Mouse (Mus musculus) cerebellum, adult 2 months (tissue): ENCODE data around the gene Adamtsl4. TPM values are rescaled to one million over a fixed set of nuclear protein-coding genes. Genes with fewer than 3 reads are reported as not detected.

Experiments used
- DNase-seq, 2 experiments: peaks; one replicate each; pipeline ENCODE4 v3.0.0; 2021
- H3K27ac ChIP-seq: fragments of 200-500 bp; 2 replicates; pipeline ENCODE4 v1.5.1; 2012; ENCODE audit warnings: low read length, control low read depth, inconsistent platforms; ENCODE audit not compliant: insufficient read depth
- H3K27me3 ChIP-seq: fragments of 200-500 bp; 2 replicates; pipeline ENCODE4 v1.6.1; 2012; ENCODE audit warnings: inconsistent platforms, mild to moderate bottlenecking, low read length, moderate library complexity; ENCODE audit not compliant: control insufficient read depth, insufficient read depth
- H3K4me1 ChIP-seq: fragments of 200-500 bp; 2 replicates; pipeline ENCODE4 v1.6.1; 2011; ENCODE audit warnings: low read length; ENCODE audit not compliant: control insufficient read depth, insufficient read depth
- H3K4me3 ChIP-seq: fragments of 200-500 bp; replicated peaks from 2 replicates; pipeline ENCODE3; 2011; ENCODE audit warnings: mild to moderate bottlenecking, low read depth, low read length, control low read depth; ENCODE audit not compliant: insufficient read depth
- CTCF ChIP-seq: fragments of 200-500 bp; IDR thresholded peaks from 2 replicates; pipeline ENCODE4 v1.5.1; 2011; ENCODE audit warnings: low read depth, mild to moderate bottlenecking, control low read depth, low read length, moderate library complexity, borderline replicate concordance; ENCODE audit not compliant: insufficient read depth
- POLR2A ChIP-seq: fragments of 200-500 bp; IDR thresholded peaks from 2 replicates; pipeline ENCODE4 v1.6.1; 2011; ENCODE audit warnings: low read length, control low read depth, borderline replicate concordance; ENCODE audit not compliant: insufficient read depth
- WGBS: fragments of 180-500 bp; shearing (Covaris S2); methylation state at CpG from one replicate; pipeline ENCODE4 v1.1.7; 2018; 5-methylcytosine and 5-hydroxymethylcytosine counted together
- polyA plus RNA-seq: library from polyadenylated mRNA; depleted of rRNA; stranded (reverse); fragments of >200 nt; gene quantifications from 2 replicates; pipeline ENCODE4 v1.2.3, GENCODE M21; 2012

The Adamtsl4 gene
- polyA plus RNA-seq, 1 experiment: 15.9 TPM

GRCm38 (mm10) chr3:95689171-95689915 lies 1.6 kb upstream of the Adamtsl4 start:
- DNase-seq: no peak
- no peak for TF ChIP-seq CTCF
- TF ChIP-seq POLR2A: no peak
- WGBS: 59% methylated on average over 11 of the region's 11 CpGs

GRCm38 (mm10) chr3:95687168-95687523 lies 571 bp downstream of the Adamtsl4 start:
- H3K27ac ChIP-seq: no peak overlapping the region
- WGBS: 8% methylated on average over 4 of the region's 4 CpGs
- TF ChIP-seq POLR2A: no peak
- no peak for TF ChIP-seq CTCF
- peak overlapping the region; percentile 76 for H3K4me3 ChIP-seq
- H3K4me1 ChIP-seq: peaks cover 6% of the 10 kb centered on the region; the same call in 1 of the 2 replicates
- H3K27me3 ChIP-seq: no peaks in the 10 kb centered on the region
- DNase-seq: no peak

More at GRCm38 (mm10) chr3:95689171-95689915, 1.6 kb upstream of the Adamtsl4 start:
- no peak overlapping the region for H3K27ac ChIP-seq
- no peaks in the 10 kb centered on the region for H3K27me3 ChIP-seq
- no peak overlapping the region for H3K4me3 ChIP-seq
- H3K4me1 ChIP-seq: peaks cover 6% of the 10 kb centered on the region; the same call in 1 of the 2 replicates

GRCm38 (mm10) chr3:95686492-95687167 lies 1.1 kb downstream of the Adamtsl4 start:
- H3K27me3 ChIP-seq: no peaks in the 10 kb centered on the region
- TF ChIP-seq POLR2A (no peak), CTCF (no peak)
- no peak overlapping the region for H3K4me3 ChIP-seq
- H3K27ac ChIP-seq: no peak overlapping the region
- no peak for DNase-seq
- peaks cover 6% of the 10 kb centered on the region; the same call in 1 of the 2 replicates for H3K4me1 ChIP-seq
- 43% methylated on average over 10 of the region's 10 CpGs for WGBS

DNA sequence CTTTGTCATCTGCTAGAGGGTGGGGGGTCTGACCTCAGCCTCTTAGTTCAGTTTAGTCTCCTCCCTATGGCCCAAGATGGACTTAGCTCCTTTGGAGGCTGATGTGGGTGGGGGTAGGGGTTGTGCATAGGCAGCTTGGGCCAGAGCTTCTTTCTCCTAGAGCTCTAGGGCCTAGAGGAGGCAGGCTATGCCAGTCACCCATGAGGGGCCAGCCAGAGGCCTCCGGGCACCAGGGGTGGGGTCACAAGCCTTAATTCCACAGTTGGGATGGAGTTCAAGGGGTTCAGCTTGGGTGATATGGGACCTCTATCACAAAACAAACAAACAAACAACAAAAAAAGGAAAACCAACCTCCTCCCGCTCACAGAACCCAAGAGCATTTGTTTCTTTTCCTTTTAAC lies 2.0 kb downstream of the Adamtsl4 start:
- no peak for DNase-seq
- WGBS: 91% methylated on average over 2 of the region's 2 CpGs

DNA sequence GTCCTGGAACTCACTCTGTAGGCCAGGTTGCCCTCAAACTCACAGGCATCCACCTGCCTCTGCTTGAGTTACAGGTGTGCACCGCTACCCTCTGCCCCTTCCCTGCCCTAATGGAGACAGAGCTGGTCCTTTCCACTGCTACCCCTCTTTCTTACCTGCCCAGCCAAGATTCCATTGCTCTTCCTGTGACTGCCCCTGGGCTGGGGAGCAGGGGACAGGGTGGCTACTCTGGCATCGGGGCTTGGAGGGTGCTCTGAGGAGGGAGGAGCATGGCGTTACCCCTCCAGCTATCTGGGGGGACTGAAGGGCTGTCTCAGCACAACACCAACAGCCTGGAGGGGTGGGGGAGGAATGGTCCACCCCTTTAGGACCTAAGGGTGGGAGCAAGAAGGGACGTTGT lies 2.4 kb downstream of the Adamtsl4 start:
- Histone ChIP-seq H3K27me3 (no peaks in the 10 kb centered on the region), H3K4me3 (no peak overlapping the region), H3K4me1 (peaks cover 6% of the 10 kb centered on the region; the same call in 1 of the 2 replicates), H3K27ac (no peak overlapping the region)
- TF ChIP-seq CTCF: no peak
- no peak for TF ChIP-seq POLR2A
- WGBS: 83% methylated on average over 4 of the region's 4 CpGs
- no peak for DNase-seq

More for the DNA sequence above, 2.0 kb downstream of the Adamtsl4 start:
- H3K4me3 ChIP-seq: no peak overlapping the region
- TF ChIP-seq POLR2A: no peak
- no peak for TF ChIP-seq CTCF
- H3K4me1 ChIP-seq: peaks cover 6% of the 10 kb centered on the region; the same call in 1 of the 2 replicates
- H3K27me3 ChIP-seq: no peaks in the 10 kb centered on the region
- H3K27ac ChIP-seq: no peak overlapping the region

- no peak for DNase-seq
- Histone ChIP-seq H3K4me3 (no peak overlapping the region), H3K27me3 (no peaks in the 10 kb centered on the region), H3K4me1 (peaks cover 6% of the 10 kb centered on the region; the same call in 1 of the 2 replicates), H3K27ac (no peak overlapping the region)
- WGBS: 61% methylated on average over 8 of the region's 8 CpGs
- TF ChIP-seq CTCF (no peak), POLR2A (no peak)
These were observed 2.9 kb downstream of the Adamtsl4 start for GRCm38 (mm10) chr3:95684846-95685245.

GRCm38 (mm10) chr3:95682878-95683277 lies 4.8 kb downstream of the Adamtsl4 start:
- peaks cover 6% of the 10 kb centered on the region; the same call in 1 of the 2 replicates for H3K4me1 ChIP-seq
- H3K27ac ChIP-seq: no peak overlapping the region
- TF ChIP-seq CTCF (no peak), POLR2A (no peak)
- no peak for DNase-seq
- no peaks in the 10 kb centered on the region for H3K27me3 ChIP-seq
- 71% methylated on average over 5 of the region's 5 CpGs for WGBS
- H3K4me3 ChIP-seq: no peak overlapping the region

- no peak for DNase-seq
- H3K4me1 ChIP-seq: no peaks in the 10 kb centered on the region
- TF ChIP-seq POLR2A (no peak), CTCF (no peak)
- no peak overlapping the region for H3K27ac ChIP-seq
- H3K4me3 ChIP-seq: no peak overlapping the region
- WGBS: 74% methylated on average over 11 of the region's 11 CpGs
- no peaks in the 10 kb centered on the region for H3K27me3 ChIP-seq
These were observed 6.4 kb downstream of the Adamtsl4 start for GRCm38 (mm10) chr3:95681365-95681764.
